Mouse (Mus musculus): ENCODE results near the gene Hs3st1. TPM values are rescaled to one million over a fixed set of nuclear protein-coding genes. Genes with fewer than 3 reads are reported as not detected.
A peak's percentile ranks its signal among the peaks of the same experiment; 100 is the strongest.

The Hs3st1 gene
- total RNA-seq, 2 experiments from 2014 or later = 20.9 to 22.2 TPM

DNA sequence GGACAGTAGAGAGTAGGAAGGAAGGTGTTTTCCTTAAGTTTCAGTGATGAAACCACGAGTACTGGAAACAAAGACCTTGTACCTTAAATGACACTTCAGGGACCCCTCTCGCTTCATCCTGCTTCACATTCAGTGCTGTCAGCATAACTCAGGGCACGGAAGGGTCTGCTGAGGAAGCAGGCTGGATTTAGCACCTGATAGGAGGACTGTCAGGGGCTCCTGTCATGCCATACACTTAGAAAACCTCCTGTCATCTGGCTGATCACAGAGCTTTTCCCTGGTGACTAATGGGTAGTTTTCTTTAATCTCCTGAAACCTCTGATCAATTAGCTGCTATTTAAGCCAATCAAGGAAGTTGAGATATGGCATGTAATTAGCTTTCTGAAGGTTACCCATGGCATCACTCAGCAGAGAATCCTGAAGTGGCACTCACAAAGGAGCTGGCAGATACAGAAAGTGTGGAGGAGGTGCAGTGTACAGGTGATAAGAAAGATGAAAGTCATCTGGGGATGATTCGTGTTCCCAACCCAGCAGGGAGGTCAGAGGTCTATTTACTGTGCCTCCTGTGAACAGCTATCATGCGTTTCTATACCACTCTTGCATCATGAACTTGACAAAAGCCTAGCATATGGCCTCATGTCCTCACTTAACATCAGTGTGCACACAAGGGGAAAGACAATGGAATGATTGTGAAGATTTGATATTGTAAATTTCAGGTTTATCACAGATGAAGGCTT lies 22.1 kb downstream of the Hs3st1 start:
- H3K27ac ChIP-seq = no peak overlapping the region
- no peak for DNase-seq (ENCODE audit: low spot score in 2 of 2)
- TF ChIP-seq CTCF (conservative IDR thresholded peaks at IDR 0.05) = no peak

GRCm38 (mm10) chr5:39715694-39716550 lies 39.4 kb downstream of the Hs3st1 start:
- H3K4me3 ChIP-seq = no peak overlapping the region
- TF ChIP-seq CTCF (conservative IDR thresholded peaks at IDR 0.05) = no peak

More for the DNA sequence above, 22.1 kb downstream of the Hs3st1 start:
- H3K4me3 ChIP-seq = no peak overlapping the region

DNA sequence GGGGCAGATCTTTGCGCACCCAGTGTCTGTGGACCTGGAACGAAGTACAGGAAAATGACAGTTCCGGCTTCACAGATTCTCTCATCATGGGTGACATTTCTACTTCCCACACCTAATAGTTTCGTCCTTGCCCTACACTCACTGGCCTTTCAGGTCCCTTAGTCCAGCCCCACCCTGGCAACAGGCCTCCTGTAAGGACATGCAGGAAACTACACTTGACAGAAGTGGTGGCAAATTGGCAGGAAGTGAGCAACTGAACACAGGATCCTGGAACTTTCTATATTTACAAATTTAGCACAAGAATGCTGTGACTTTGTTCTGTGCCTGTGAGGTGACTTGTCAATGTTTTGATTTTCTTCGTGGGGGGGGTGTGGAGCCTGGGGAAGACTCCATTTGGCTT lies 40.1 kb downstream of the Hs3st1 start:
- DNase-seq (ENCODE audit: low spot score in 2 of 2) = no peak
- no peak overlapping the region for H3K27ac ChIP-seq
- no peak for TF ChIP-seq CTCF (conservative IDR thresholded peaks at IDR 0.05)
- no peak overlapping the region for H3K4me3 ChIP-seq

More at GRCm38 (mm10) chr5:39715694-39716550, 39.4 kb downstream of the Hs3st1 start:
- no peak for DNase-seq (ENCODE audit: low spot score in 2 of 2)
- no peak overlapping the region for H3K27ac ChIP-seq

DNA sequence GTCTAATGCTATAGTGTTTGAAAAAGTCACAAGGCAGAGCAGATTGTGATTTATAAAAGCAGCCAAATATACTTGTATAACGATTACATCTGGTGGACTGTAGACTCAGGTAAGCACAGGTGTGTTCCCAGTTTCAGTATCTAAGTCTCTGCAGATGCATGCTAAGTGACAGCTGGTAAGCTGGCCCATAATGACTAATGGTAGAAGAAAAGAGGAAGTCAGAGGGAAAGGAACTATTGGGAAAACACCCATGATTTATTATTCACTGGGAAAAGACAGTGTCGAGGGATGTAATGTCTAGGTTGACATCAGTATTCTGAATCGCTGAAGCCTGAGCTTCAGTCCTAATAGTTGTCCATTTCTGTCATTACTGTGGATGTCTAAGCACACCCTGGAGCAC lies 49.7 kb downstream of the Hs3st1 start:
- DNase-seq (ENCODE audit: low spot score in 2 of 2) = no peak
- Histone ChIP-seq H3K27ac (no peak overlapping the region), H3K4me3 (no peak overlapping the region)
- TF ChIP-seq CTCF (conservative IDR thresholded peaks at IDR 0.05) = no peak

DNA sequence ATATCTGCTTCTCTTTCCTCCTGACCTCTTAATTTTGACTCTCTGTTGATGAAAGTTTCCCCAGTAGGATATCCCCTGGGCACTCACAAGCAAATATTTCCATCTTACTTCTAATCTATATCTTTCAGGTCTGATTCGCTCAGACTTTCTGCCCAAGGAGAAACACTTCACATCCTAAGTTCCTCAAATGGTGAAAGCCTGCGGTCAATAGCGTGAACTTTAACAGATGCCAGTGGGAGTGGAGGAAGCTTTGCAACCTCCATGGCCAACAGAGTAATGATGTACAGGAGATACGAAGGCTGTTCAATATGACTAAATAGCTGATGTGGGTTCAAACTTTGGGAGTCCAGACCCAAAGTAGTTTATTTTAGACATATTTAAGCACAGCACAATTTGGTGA lies 94.4 kb downstream of the Hs3st1 start:
- DNase-seq (ENCODE audit: low spot score in 2 of 2) = no peak
- Histone ChIP-seq H3K27ac (no peak overlapping the region), H3K4me3 (no peak overlapping the region)
- no peak for TF ChIP-seq CTCF (conservative IDR thresholded peaks at IDR 0.05)

DNA sequence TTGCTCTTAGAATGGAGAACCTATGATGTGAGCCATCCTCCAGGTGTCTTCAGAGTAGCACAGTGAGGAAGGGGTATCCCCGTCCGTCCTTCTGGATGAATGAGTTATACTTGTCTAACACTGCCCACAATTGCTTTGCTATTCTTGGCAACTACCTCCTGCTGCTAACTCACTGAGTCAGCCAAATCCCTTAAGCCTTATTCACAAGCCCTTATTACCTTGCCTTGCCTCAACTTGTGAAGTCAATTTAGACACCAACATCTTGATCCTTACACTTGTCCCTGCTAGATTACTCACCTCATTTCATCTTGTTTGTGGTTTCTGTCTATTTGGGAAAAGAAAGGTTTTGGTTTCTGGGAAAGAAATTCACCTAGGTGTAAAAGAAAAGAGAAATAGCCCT lies 95.9 kb downstream of the Hs3st1 start:
- no peak for DNase-seq (ENCODE audit: low spot score in 2 of 2)
- Histone ChIP-seq H3K4me3 (no peak overlapping the region), H3K27ac (no peak overlapping the region)
- TF ChIP-seq CTCF (conservative IDR thresholded peaks at IDR 0.05) = no peak

DNA sequence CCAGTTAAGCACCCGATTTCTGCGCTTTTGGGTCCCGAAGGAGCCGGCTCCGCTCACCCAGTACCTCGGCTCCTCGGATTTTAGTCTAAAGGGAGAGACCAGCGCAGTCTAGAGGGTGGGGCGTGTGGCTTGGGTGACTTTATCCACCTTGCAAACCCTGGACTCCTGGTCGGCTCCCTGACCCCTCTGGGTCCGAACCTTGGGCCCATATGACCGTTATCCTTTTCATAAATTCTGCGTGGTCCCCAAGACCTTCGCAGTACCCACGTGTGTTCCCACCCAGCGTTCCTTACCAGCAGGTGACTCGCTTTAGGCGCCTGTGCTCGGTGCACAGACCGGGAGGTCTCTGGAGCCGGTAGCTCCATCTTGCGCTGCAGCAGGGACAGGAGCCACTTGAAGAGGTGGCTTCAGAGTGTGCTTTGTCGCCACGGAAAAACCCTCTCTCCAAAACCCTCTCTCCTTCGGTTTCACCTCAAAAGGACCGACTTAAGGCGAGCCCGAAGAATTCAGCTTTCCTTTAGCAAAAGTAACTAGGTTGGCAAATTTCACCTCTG lies 110.4 kb downstream of the Hs3st1 start:
- no peak for DNase-seq (ENCODE audit: low spot score in 2 of 2)
- no peak for TF ChIP-seq CTCF (conservative IDR thresholded peaks at IDR 0.05)
- H3K4me3 ChIP-seq = peak overlapping the region; percentile 94
- peak overlapping the region; percentile 94 for H3K27ac ChIP-seq

- peak; percentile 86 for TF ChIP-seq CTCF (conservative IDR thresholded peaks at IDR 0.05)
- peak overlapping the region; percentile 94 for H3K4me3 ChIP-seq
- peak overlapping the region; percentile 94 for H3K27ac ChIP-seq
- peak; percentile 88 to 93 for DNase-seq (ENCODE audit: low spot score in 2 of 2)
Measured at GRCm38 (mm10) chr5:39643924-39644826, 111.1 kb downstream of the Hs3st1 start.

- Histone ChIP-seq H3K27ac (peak overlapping the region; percentile 94), H3K4me3 (peak overlapping the region; percentile 94)
- DNase-seq (ENCODE audit: low spot score in 2 of 2) = peak in 1 of 2 experiments; percentile 39
- no peak for TF ChIP-seq CTCF (conservative IDR thresholded peaks at IDR 0.05)
Measured at GRCm38 (mm10) chr5:39643260-39643923, 111.9 kb downstream of the Hs3st1 start.

DNA sequence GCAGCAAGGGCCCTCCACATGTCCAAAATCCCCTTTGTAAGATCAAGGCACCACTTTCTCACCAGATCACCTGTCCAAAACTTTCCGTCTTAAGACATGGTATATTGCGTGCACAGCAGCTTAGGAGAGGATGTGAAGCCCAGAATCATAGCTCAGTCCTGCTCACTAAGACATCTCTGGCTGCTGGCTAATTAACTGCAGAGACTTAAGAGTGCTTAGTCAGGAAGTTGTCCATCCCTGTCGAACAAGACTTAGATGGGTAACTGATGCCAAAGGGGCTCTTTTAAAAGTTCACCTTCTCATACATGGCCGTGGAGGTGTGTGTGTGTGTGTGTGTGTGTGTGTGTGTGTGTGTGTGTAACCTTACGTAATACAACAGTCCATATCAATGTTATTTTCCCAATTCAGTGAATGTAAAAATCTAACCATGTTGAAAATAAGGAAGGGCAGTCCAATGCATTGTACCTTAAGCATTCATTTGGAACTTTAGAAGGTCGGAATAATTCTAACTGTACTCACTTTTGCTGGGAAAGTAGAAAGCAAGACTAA lies 113.0 kb downstream of the Hs3st1 start:
- Histone ChIP-seq H3K4me3 (peak overlapping the region; percentile 94), H3K27ac (peak overlapping the region; percentile 94; the same call in 1 of the 2 replicates)

DNA sequence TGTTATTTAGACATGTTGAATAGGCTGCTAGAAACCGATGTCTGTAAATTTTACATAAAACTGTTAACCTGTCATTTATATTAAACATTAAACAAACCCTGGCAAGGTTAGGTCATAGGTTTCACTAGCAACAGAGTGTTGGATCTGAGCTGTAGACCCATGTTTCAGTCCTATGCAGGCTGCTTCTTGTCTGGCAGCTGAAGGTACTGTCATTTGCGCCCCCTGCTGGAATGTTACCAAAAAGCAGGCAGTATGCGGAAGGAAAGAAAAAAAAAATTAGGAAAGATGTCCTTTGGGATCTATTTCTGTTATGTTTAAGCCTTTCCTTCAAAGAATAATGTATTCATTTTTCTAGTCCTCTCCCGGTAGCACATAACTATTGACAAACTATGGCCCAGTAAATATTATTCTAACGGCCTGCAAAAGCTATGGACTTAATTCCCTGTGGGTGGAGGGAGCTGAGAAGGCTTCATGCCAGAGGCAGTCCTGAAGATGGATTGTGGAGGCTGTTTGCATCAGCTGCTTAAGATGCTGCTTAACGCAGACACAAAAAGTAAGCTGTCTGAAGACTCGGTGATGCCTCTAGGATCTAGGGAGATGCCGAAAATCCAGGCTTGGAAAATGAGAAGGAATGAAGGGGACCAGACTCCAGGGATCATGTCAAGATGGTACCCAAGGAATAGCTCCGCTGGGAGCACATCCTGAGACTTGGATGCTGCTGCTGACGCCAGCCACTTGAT lies 115.7 kb downstream of the Hs3st1 start:
- peak; percentile 92 for TF ChIP-seq CTCF (conservative IDR thresholded peaks at IDR 0.05)
- H3K4me3 ChIP-seq = peak overlapping the region; percentile 14; the same call in 1 of the 2 replicates
- peak overlapping the region; percentile 76 for H3K27ac ChIP-seq

More for the DNA sequence above, 113.0 kb downstream of the Hs3st1 start:
- no peak for DNase-seq (ENCODE audit: low spot score in 2 of 2)
- no peak for TF ChIP-seq CTCF (conservative IDR thresholded peaks at IDR 0.05)

More for the DNA sequence above, 115.7 kb downstream of the Hs3st1 start:
- DNase-seq (ENCODE audit: low spot score in 2 of 2) = peak; percentile 66 to 79

Measured in layer of hippocampus, adult 2 months (tissue).